Mouse (Mus musculus): ENCODE measurements around the gene Slc4a4. TPM values are rescaled to one million over a fixed set of nuclear protein-coding genes. Genes with fewer than 3 reads are reported as not detected.
"Not testable (repeated sequence)": the region's sequence is repeated elsewhere in the genome, so short reads cannot be mapped to it uniquely, and the experiment has no call there.

The Slc4a4 gene
- polyA plus RNA-seq, 1 experiment from 2014 or later = 8.4 TPM

DNA sequence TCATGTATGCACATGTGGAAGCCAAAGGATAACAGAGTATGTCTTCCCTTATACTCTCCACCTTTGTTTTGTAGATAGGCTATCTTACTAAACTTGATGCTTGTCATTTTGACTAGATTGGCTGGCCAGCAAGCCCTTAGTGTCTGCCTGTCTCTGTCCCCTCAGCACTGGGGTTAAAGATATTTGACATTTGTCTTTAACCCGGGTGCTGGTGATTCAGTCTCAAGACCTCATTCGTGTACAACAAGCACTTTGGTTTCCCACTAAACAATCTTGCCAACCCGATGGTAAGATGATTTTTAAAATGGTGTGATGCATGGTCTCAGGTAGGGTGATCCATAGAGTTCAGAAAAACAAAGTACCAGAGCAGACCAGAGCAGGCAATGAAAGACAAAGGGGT is 210.7 kb downstream of the Slc4a4 start:
- no peak overlapping the region for H3K27ac ChIP-seq
- no peaks in the 10 kb centered on the region for H3K4me1 ChIP-seq
- no peak overlapping the region for H3K4me2 ChIP-seq
- no peak overlapping the region for H3K9ac ChIP-seq
- 93% methylated on average over 3 of the region's 3 CpGs for WGBS
- no peaks in the 10 kb centered on the region for H3K36me3 ChIP-seq
- no peak overlapping the region for H3K4me3 ChIP-seq (replicated peaks)
- no peaks in the 10 kb centered on the region for H3K9me3 ChIP-seq (replicated peaks)
- no peak for ATAC-seq (replicated peaks; ENCODE audit: low FRiP score)
- H3K27me3 ChIP-seq = no peaks in the 10 kb centered on the region

DNA sequence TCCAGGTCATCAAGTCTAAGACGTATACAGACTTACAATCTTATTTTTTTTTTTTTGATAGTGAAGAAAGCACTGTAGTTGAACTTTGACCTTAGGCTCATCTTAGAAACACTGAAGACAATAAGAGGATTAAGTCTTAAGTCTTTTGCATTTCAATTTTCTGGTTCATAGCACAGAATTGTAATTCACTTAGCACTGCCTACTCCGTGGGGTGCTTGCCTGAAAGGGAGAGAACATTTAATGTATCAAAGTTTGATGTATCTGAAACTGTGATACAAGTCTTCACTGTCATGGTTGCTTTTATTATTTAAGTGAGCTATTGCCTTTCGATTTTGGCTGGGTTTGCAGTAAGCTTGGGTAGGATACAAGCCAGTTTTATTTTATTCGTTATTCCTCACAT is 211.5 kb downstream of the Slc4a4 start:
- WGBS = 73% methylated on average over 4 of the region's 4 CpGs
- H3K4me1 ChIP-seq = no peaks in the 10 kb centered on the region
- no peaks in the 10 kb centered on the region for H3K9me3 ChIP-seq (replicated peaks)
- H3K4me3 ChIP-seq (replicated peaks) = no peak overlapping the region
- H3K27ac ChIP-seq = no peak overlapping the region
- H3K27me3 ChIP-seq = no peaks in the 10 kb centered on the region
- H3K36me3 ChIP-seq = no peaks in the 10 kb centered on the region
- no peak overlapping the region for H3K4me2 ChIP-seq
- ATAC-seq (replicated peaks; ENCODE audit: low FRiP score) = no peak
- H3K9ac ChIP-seq = no peak overlapping the region

GRCm38 (mm10) chr5:89099886-89100285 is 213.3 kb downstream of the Slc4a4 start:
- no peak overlapping the region for H3K4me2 ChIP-seq
- ATAC-seq (replicated peaks; ENCODE audit: low FRiP score) = no peak

GRCm38 (mm10) chr5:89102560-89102959 is 215.9 kb downstream of the Slc4a4 start:
- Histone ChIP-seq H3K27me3 (no peaks in the 10 kb centered on the region), H3K4me3 (replicated peaks) (no peak overlapping the region), H3K9me3 (replicated peaks) (no peaks in the 10 kb centered on the region), H3K4me2 (no peak overlapping the region), H3K4me1 (no peaks in the 10 kb centered on the region), H3K36me3 (no peaks in the 10 kb centered on the region), H3K9ac (no peak overlapping the region), H3K27ac (no peak overlapping the region)
- WGBS = 79% methylated on average over 4 of the region's 4 CpGs
- ATAC-seq (replicated peaks; ENCODE audit: low FRiP score) = no peak

More at GRCm38 (mm10) chr5:89099886-89100285, 213.3 kb downstream of the Slc4a4 start:
- no peaks in the 10 kb centered on the region for H3K36me3 ChIP-seq
- H3K27ac ChIP-seq = no peak overlapping the region
- H3K9me3 ChIP-seq (replicated peaks) = no peaks in the 10 kb centered on the region
- no peaks in the 10 kb centered on the region for H3K27me3 ChIP-seq
- H3K9ac ChIP-seq = no peak overlapping the region
- H3K4me3 ChIP-seq (replicated peaks) = no peak overlapping the region
- WGBS = 81% methylated on average over 3 of the region's 3 CpGs
- H3K4me1 ChIP-seq = no peaks in the 10 kb centered on the region

GRCm38 (mm10) chr5:89105346-89105745 is 218.7 kb downstream of the Slc4a4 start:
- Histone ChIP-seq H3K36me3 (no peaks in the 10 kb centered on the region), H3K27ac (no peak overlapping the region), H3K4me1 (no peaks in the 10 kb centered on the region), H3K4me2 (no peak overlapping the region), H3K27me3 (no peaks in the 10 kb centered on the region), H3K4me3 (replicated peaks) (no peak overlapping the region), H3K9me3 (replicated peaks) (no peaks in the 10 kb centered on the region), H3K9ac (no peak overlapping the region)
- WGBS = 38% methylated on average over 9 of the region's 9 CpGs
- ATAC-seq (replicated peaks; ENCODE audit: low FRiP score) = peak; percentile 56

DNA sequence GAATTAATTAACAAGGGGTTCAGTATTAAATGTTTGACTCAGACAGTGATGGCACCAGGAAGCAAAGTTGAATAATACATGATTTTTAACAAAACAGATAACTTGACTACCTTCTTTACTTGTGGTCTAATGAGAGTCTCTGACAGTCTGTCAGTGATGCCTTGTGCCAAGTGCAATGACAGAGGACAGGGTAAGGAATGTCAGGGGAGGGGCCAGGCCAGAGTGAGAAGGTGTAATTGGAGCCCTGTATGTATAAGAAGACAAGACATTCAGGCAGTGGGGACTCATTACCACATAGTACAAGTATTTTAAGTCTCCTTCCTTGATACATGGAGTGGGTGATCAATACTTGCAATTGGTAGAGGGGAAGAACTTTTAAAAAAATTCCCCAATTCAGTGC is 219.6 kb downstream of the Slc4a4 start:
- no peak overlapping the region for H3K27ac ChIP-seq
- no peak overlapping the region for H3K9ac ChIP-seq
- no peak overlapping the region for H3K4me3 ChIP-seq (replicated peaks)
- H3K4me1 ChIP-seq = no peaks in the 10 kb centered on the region
- no peaks in the 10 kb centered on the region for H3K9me3 ChIP-seq (replicated peaks)
- H3K27me3 ChIP-seq = no peaks in the 10 kb centered on the region
- H3K36me3 ChIP-seq = no peaks in the 10 kb centered on the region
- 0 out of 2 replicates have a peak, but pooled peaks have one; percentile 62 for ATAC-seq (replicated peaks; ENCODE audit: low FRiP score)
- no peak overlapping the region for H3K4me2 ChIP-seq

DNA sequence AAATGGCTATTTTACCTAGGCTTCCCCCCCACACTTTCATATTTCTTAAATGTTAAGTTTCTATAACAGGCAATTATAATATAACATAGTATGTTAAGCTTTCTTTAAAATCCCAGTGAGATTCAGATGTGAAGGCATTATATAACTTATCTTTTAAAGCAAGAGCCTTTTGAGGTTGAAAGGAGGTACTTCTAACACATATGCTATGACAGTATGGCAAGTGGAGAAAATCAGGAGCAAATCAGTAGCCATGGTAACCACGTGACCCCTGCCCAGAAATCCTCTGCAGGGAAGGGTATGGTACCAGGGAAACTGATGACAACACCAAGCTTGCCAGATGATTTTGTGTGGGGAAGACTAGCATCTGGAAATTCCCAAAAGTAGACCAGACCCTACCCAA is 222.2 kb downstream of the Slc4a4 start:
- Histone ChIP-seq H3K4me2 (no peak overlapping the region), H3K4me1 (no peaks in the 10 kb centered on the region), H3K36me3 (no peaks in the 10 kb centered on the region), H3K4me3 (replicated peaks) (no peak overlapping the region), H3K27me3 (no peaks in the 10 kb centered on the region), H3K9me3 (replicated peaks) (no peaks in the 10 kb centered on the region), H3K9ac (no peak overlapping the region), H3K27ac (no peak overlapping the region)
- ATAC-seq (replicated peaks; ENCODE audit: low FRiP score) = no peak
- 80% methylated on average over 1 of the region's 1 CpGs for WGBS

- no peaks in the 10 kb centered on the region for H3K9me3 ChIP-seq (replicated peaks)
- H3K27ac ChIP-seq = no peak overlapping the region
- H3K27me3 ChIP-seq = no peaks in the 10 kb centered on the region
- no peak overlapping the region for H3K9ac ChIP-seq
- no peaks in the 10 kb centered on the region for H3K4me1 ChIP-seq
- 82% methylated on average over 2 of the region's 2 CpGs for WGBS
- no peaks in the 10 kb centered on the region for H3K36me3 ChIP-seq
- H3K4me3 ChIP-seq (replicated peaks) = no peak overlapping the region
- H3K4me2 ChIP-seq = no peak overlapping the region
- no peak for ATAC-seq (replicated peaks; ENCODE audit: low FRiP score)
These were observed 223.2 kb downstream of the Slc4a4 start for GRCm38 (mm10) chr5:89109832-89110231.

GRCm38 (mm10) chr5:89111987-89112386 is 225.4 kb downstream of the Slc4a4 start:
- H3K4me3 ChIP-seq (replicated peaks); H3K27me3 ChIP-seq; H3K9ac ChIP-seq; H3K4me1 ChIP-seq; H3K9me3 ChIP-seq (replicated peaks); H3K27ac ChIP-seq; H3K36me3 ChIP-seq; ATAC-seq (replicated peaks; ENCODE audit: low FRiP score); H3K4me2 ChIP-seq: not testable (repeated sequence)
- 92% methylated on average over 15 of the region's 17 CpGs for WGBS

DNA sequence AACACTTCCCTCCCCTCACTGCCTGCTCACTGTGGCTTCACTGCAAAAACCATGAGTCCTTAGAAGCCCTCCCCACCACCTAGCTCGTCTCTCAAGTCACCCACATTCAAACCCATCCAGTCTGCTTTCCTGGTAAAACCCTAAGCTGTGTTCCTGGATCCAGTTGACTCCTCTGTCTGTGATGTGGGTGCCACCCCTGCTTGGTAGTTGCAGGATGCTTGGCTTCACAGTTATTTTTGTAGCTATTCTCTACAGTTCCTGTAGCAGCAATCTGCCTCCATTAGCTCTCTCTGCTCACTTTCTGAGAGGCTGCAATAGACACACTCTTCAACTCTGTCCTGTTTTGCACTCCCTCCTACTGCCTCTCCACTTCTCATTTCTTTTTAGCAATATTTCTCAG is 234.3 kb downstream of the Slc4a4 start:
- no peak overlapping the region for H3K9ac ChIP-seq
- H3K4me1 ChIP-seq = peaks cover 8% of the 10 kb centered on the region; the same call in 1 of the 2 replicates
- H3K4me2 ChIP-seq = no peak overlapping the region
- no peaks in the 10 kb centered on the region for H3K27me3 ChIP-seq
- H3K9me3 ChIP-seq (replicated peaks) = no peaks in the 10 kb centered on the region
- H3K36me3 ChIP-seq = no peaks in the 10 kb centered on the region
- WGBS = 88% methylated on average over 1 of the region's 1 CpGs
- H3K4me3 ChIP-seq (replicated peaks) = no peak overlapping the region
- ATAC-seq (replicated peaks; ENCODE audit: low FRiP score) = no peak
- H3K27ac ChIP-seq = no peak overlapping the region

- Histone ChIP-seq H3K4me3 (replicated peaks) (no peak overlapping the region), H3K9me3 (replicated peaks) (no peaks in the 10 kb centered on the region), H3K9ac (no peak overlapping the region), H3K36me3 (no peaks in the 10 kb centered on the region), H3K27me3 (no peaks in the 10 kb centered on the region), H3K4me1 (peaks cover 8% of the 10 kb centered on the region; the same call in 1 of the 2 replicates), H3K27ac (0 out of 2 replicates have a peak overlapping the region, but pooled peaks have one; percentile 10), H3K4me2 (0 out of 2 replicates have a peak overlapping the region, but pooled peaks have one; percentile 33)
- peak; percentile 87 for ATAC-seq (replicated peaks; ENCODE audit: low FRiP score)
- 25% methylated on average over 9 of the region's 9 CpGs for WGBS
These were observed 236.8 kb downstream of the Slc4a4 start for GRCm38 (mm10) chr5:89123270-89123903.

GRCm38 (mm10) chr5:89128210-89128609 is 241.6 kb downstream of the Slc4a4 start:
- H3K9ac ChIP-seq = no peak overlapping the region
- H3K27ac ChIP-seq = no peak overlapping the region
- 88% methylated on average over 6 of the region's 6 CpGs for WGBS
- H3K4me2 ChIP-seq = no peak overlapping the region
- no peaks in the 10 kb centered on the region for H3K27me3 ChIP-seq
- peaks cover 4% of the 10 kb centered on the region; the same call in 1 of the 2 replicates for H3K4me1 ChIP-seq
- no peak overlapping the region for H3K4me3 ChIP-seq (replicated peaks)
- no peaks in the 10 kb centered on the region for H3K9me3 ChIP-seq (replicated peaks)
- H3K36me3 ChIP-seq = no peaks in the 10 kb centered on the region
- no peak for ATAC-seq (replicated peaks; ENCODE audit: low FRiP score)

- Histone ChIP-seq H3K27me3 (no peaks in the 10 kb centered on the region), H3K36me3 (no peaks in the 10 kb centered on the region), H3K9me3 (replicated peaks) (no peaks in the 10 kb centered on the region), H3K4me1 (no peaks in the 10 kb centered on the region), H3K4me3 (replicated peaks) (no peak overlapping the region), H3K4me2 (no peak overlapping the region), H3K27ac (no peak overlapping the region), H3K9ac (no peak overlapping the region)
- no peak for ATAC-seq (replicated peaks; ENCODE audit: low FRiP score)
- 85% methylated on average over 11 of the region's 11 CpGs for WGBS
These were observed 249.2 kb downstream of the Slc4a4 start for GRCm38 (mm10) chr5:89135776-89136175.
